Mouse (Mus musculus): ENCODE measurements around the gene Megf8. TPM values are rescaled to one million over a fixed set of nuclear protein-coding genes. Genes with fewer than 3 reads are reported as not detected.

Gene Megf8
- 1 to 10 TPM; 7.8 to 9.5 TPM for total RNA-seq (2023)

DNA sequence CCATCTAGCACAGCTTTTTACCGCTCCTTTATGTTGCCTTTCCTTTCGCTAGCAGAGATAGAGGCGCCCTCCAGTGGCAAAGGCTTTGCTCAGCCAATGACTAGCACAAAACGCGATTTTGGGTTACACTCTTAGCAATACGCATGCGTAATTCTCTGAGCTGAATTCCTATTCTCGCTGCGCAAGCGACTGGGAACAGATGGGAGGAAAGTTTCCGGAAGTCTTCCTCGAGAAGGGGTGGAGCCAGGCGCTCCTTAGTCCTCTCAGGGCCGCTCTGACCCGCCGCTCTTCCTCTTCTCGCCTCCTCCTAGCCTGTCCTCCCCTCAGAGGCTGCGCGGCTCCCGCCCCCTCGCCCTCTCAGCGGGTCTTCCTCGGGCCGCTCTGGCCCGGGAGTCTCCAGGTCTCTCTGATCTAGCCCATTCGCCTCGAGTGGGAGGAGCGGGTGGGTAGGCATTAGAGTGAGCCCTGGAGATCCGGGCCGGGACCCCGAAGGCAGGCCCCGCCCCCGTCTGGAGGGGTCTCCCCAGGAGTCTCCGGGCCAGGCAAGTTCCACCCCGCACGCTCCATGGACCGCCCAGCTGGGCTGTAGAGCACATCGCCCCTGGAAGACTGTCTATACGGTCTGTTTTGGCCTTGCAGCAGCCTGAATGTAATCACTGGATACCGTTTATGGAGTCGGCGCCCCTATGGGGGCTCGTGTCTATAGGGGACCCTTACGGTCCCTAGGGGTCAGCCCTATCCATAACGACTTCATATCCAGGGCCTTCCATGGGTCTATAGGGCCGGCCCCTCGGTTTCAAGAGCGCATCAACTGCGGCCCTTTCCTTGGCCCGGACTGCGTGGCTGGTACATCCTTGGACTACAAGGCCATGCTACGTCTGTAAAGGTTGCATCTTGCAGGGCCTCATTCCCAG, at the start of gene Megf8:
Gene Megf8 (plus strand): TSS at position 633 of the 914 bp plus-strand sequence.

DNA sequence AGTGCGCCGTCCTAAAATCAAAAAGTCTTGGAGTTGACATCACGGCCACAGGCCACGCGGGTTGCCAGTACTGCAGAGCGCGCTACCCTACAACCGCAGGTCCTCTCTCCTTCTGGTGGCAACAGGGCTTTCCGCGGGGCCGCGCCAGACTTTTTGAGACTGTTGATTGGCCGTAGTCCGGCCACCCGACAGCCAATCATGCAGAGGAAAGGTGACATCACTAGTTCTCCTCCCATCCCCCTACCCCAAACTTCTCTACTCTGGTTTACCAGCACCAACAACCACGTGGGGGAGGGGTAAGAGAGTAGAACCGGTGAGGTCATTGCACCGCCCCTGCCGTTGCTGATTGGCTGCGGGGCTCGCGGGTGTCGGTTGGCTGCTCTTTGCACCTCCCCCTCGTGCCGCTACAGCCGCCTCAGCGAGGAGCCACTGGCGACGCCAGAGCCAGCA, 49.6 kb upstream of the Megf8 start, which contains the start of gene Cic:
Gene Cic (plus strand): TSS at position 404 of the 450 bp plus-strand sequence.

DNA sequence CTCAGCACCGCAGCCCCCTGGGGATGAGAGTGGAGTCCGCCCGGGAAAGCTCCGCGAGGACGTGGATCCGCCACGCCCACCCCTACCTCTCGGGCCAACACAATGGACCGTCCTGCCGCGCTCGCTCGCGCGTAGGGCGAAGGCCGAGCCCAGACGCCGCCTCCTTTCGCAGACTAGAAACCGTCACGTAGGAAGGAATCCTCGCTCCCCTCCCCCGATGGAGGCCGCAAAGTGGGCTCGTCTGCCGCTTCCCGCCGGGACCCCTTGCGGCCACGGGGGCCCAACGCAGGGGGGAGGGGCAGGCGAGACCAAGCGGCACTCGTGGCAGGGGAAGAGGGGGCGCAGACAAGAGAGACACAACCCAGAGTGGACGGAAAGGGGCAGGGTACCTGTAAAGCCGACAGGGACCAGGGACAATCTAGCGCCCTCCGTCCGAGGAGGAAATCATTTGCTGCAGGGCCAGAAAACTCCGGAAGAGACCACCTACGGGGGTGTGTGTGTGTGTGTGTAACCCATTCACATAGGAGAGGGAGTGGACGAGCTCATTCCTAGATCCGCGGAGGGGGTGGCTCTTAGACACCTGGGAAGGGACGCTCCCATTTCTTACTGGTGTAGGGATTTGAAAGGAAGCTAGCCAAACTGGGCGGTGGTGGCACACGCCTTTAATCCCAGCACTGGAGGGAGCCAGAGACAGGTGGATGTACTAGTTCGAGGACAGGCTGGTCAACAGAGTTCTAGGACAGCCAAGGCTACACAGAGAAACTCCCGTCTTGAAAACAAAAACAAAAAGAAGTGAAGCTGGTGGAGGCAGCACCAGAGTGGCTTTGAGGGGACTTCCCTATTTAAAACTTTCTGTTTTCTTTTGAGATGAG, 19.3 kb upstream of the Megf8 start, which contains the start of gene Pafah1b3:
Gene Pafah1b3 (minus strand): TSS at position 533 of the 872 bp plus-strand sequence.

DNA sequence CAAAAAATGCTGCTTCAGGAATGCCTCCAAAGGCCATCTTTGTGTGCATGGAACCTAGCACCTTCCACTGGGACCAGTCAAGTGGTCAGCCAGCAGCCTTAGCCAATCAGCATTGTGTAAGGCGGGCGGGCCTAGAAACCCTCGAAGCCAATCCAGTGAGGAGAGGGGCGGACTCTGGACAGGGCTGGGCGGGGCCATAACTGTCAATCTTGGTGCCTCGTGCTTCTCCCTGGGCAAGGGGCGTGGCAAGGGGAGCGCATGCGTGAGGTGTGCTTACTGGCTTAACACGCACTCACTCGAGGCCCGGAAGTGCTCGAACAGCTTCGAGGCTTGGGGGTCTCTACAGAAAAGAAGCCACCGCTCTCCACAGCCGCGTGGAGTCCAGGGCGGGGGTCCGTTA, 15.9 kb upstream of the Megf8 start, which contains the start of gene Prr19:
Gene Prr19 (plus strand): TSS at position 349 of the 400 bp plus-strand sequence.

DNA sequence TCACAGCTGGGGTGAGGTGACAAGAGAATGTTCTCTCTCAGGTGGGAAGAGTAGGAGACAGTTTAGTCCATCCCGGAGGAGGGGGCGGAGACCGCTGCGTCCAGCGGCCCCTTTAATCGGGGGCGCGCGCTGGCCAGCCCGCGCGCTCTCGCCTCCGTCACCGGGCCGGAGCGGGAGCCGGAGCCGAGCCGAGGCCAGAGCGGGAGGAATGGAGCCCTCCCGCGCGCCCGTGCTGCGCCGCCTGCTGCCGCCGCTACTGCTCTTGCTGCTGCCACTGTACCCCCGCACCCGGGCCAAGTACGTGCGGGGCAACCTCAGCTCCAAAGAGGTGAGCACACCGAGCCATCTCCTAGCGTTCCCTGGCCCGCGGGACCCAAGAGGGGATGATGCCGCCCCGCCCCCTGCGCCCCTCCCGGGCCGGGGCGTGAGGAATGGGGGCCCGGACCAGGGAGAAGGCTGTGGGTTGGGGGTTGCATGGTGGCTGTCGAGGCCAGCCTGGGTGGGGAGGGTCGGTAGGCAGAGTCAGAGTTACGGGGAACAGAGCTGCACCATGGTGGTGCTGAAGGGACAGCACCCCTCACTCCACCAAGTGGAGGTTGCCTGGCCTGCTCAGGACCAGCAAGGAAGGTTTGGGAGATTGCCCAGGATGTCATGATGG, 10.9 kb upstream of the Megf8 start, which contains the start of gene Tmem145:
Gene Tmem145 (plus strand): TSS at position 151 of the 658 bp plus-strand sequence.

DNA sequence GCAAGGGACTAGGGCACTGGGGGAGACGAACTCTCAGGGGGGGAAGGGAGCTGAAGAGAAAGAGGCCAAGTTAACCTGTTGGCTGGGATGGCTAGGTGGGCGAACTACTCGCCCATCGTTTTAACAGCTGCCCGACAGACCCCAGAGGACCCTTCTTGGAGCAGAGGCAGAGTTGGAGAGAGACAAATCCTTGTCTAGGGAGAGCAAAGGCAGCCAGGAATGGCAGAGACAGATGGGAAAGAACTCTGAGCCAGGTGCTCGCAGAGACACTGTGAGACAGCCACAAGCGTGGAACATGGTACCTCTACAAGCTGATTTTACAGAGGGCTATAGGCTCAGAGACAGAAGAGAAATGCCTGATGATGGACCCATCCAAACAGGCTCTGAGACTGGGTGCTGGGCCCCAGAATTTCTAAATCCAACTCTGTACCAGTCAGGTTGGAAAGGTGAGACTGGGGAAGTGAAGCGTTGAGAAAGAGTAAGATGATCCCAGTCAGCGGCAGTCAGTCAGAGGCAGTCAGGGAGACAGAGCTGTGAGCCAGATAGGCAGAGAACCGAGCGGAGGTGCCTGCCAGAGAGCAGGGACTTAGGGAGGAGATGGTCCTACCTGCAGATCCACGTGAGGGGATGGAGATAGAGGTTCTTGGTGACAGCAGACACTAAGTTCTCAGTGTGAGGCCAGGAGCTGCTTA, 52.2 kb downstream of the Megf8 start, which contains the start of gene Cnfn:
Gene Cnfn (minus strand): TSS at position 667 of the 692 bp plus-strand sequence.

DNA sequence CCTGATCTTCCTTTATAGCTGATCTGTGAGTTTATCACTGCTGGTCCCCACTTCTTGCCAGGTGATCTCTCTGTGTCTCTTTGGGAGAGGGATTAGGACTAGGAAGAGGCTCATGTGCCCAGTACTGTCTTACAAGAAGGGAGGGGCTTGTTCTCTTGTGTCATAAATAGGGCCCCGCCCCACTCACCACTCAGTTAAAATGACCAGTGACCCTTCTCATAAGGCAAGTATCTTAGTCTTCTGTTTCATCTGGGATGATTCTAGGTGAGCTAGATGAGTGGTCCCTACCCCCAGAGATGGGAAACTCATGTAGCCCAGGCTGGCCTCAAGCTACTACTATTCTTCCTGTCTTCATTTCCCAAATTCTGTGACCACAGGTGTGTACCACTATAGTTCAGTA, 81.6 kb downstream of the Megf8 start, which contains the start of gene Lipe:
Gene Lipe (minus strand): TSS at position 101 of the 400 bp plus-strand sequence.

DNA sequence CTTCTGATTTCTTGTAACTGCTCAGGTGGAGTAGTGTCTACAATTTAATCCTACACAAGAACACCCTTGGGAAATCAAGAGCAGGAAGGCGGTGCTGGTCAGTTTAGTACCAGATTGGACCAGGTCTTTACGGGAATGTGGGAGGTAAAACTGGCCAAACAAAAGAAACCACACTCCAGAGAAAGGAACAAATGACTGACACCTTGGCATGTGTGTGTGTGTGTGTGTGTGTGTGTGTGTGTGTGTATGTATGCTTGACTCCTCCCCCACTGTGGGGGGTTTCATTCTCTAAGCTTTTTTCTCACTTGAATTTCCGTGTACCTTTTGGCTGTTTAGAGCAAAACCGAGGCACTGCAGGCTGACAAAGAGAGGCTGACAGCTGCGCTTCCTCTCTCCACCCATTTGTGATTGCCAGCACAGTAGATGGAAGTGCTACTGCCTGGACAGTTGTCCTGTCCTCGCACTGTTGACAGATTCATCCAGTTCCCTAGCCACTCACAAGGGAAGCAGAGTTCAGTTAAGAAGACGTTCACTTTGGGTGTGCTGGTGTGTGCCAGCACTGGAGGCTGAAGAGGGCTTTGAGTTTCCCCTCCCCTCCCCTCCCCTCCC, 96.0 kb downstream of the Megf8 start, which contains the start of gene Cxcl17:
Gene Cxcl17 (minus strand): TSS at position 54 of the 609 bp plus-strand sequence.

Other genes starting within 250 kb of the Megf8 start
- 1 to 10 TPM; 1.8 TPM for gene Grik5, start 244.8 kb upstream of the Megf8 start, total RNA-seq (2023)
- gene Zfp574, start 244.6 kb upstream of the Megf8 start, total RNA-seq (2023), result 10 to 100 TPM; 12.1 to 13.2 TPM
- gene Pou2f2, start 137.4 kb upstream of the Megf8 start, total RNA-seq (2023), result 100 to 1,000 TPM; 193 to 239 TPM
- gene Dedd2, start 96.5 kb upstream of the Megf8 start, total RNA-seq (2023), result 10 to 100 TPM; 57.9 to 71.2 TPM
- gene Zfp526, start 95.7 kb upstream of the Megf8 start, total RNA-seq (2023), result 1 to 10 TPM; 7.0 to 8.1 TPM
- gene Gsk3a, start 79.3 kb upstream of the Megf8 start, total RNA-seq (2023), result 10 to 100 TPM; 73.5 to 80.3 TPM
- gene Erf, start 66.4 kb upstream of the Megf8 start, total RNA-seq (2023), result 10 to 100 TPM; 21.8 to 32.8 TPM
- 100 to 1,000 TPM; 341 to 358 TPM for gene Cic, start 49.5 kb upstream of the Megf8 start, total RNA-seq (2023)
- 1 to 10 TPM; 9.2 to 9.5 TPM for gene Pafah1b3, start 19.2 kb upstream of the Megf8 start, total RNA-seq (2023)
- not detected for gene Prr19, start 15.8 kb upstream of the Megf8 start, total RNA-seq (2023)
- gene Tmem145, start 11.1 kb upstream of the Megf8 start, total RNA-seq (2023), result not detected
- gene Cnfn, start 52.6 kb downstream of the Megf8 start, total RNA-seq (2023), result not detected
- 10 to 100 TPM; 65.5 to 68.3 TPM for gene Lipe, start 81.5 kb downstream of the Megf8 start, total RNA-seq (2023)
- not detected for gene Cxcl17, start 95.7 kb downstream of the Megf8 start, total RNA-seq (2023)
- 100 to 1,000 TPM; 337 to 343 TPM for gene Ceacam1, start 160.4 kb downstream of the Megf8 start, total RNA-seq (2023)
- gene Ceacam2, start 222.7 kb downstream of the Megf8 start, total RNA-seq (2023), result 10 to 100 TPM; 26.7 to 44.0 TPM